Mouse (Mus musculus): ENCODE data around the gene Myh7.

- TF ChIP-seq CTCF (IDR thresholded peaks at IDR 0.05; ENCODE audit: low read depth, low read length): no peak
- TF ChIP-seq TAL1 (conservative IDR thresholded peaks at IDR 0.05; ENCODE audit: low read depth, low read length): no peak
Measured at GRCm38 (mm10) chr14:54942479-54942878, 51.9 kb downstream of the Myh7 start.
